Mouse (Mus musculus): Measurements from ENCODE around the gene Nabp1.
A peak's percentile ranks its signal among the peaks of the same experiment; 100 is the strongest.

Nabp1 gene

GRCm38 (mm10) chr1:51478262-51479026, at the start of gene Nabp1:
Gene Nabp1, minus strand, starts transcription at chr1:51478425.
- peak; percentile 99 for DNase-seq

GRCm38 (mm10) chr1:51525563-51526265, 47.5 kb upstream of the Nabp1 start:
- DNase-seq, result no peak

GRCm38 (mm10) chr1:51521651-51522050, 43.4 kb upstream of the Nabp1 start:
- no peak for DNase-seq

- DNase-seq, result no peak
Observed at GRCm38 (mm10) chr1:51520246-51520780, 42.1 kb upstream of the Nabp1 start.

GRCm38 (mm10) chr1:51519112-51519511, 40.9 kb upstream of the Nabp1 start:
- DNase-seq, result no peak

- DNase-seq, result no peak
Observed at GRCm38 (mm10) chr1:51515625-51516024, 37.4 kb upstream of the Nabp1 start.

- no peak for DNase-seq
Observed at GRCm38 (mm10) chr1:51515041-51515440, 36.8 kb upstream of the Nabp1 start.

- DNase-seq, result no peak
Observed at GRCm38 (mm10) chr1:51514379-51514778, 36.2 kb upstream of the Nabp1 start.

- no peak for DNase-seq
Observed at GRCm38 (mm10) chr1:51513059-51513713, 35.0 kb upstream of the Nabp1 start.

GRCm38 (mm10) chr1:51512326-51512725, 34.1 kb upstream of the Nabp1 start:
- DNase-seq, result no peak

- DNase-seq, result no peak
Observed at GRCm38 (mm10) chr1:51509776-51510175, 31.6 kb upstream of the Nabp1 start.

- DNase-seq, result peak; percentile 48
Observed at GRCm38 (mm10) chr1:51509083-51509482, 30.9 kb upstream of the Nabp1 start.

- DNase-seq, result no peak
Observed at GRCm38 (mm10) chr1:51508543-51508942, 30.3 kb upstream of the Nabp1 start.

GRCm38 (mm10) chr1:51507436-51507835, 29.2 kb upstream of the Nabp1 start:
- DNase-seq, result no peak

- no peak for DNase-seq
Observed at GRCm38 (mm10) chr1:51506236-51506635, 28.0 kb upstream of the Nabp1 start.

GRCm38 (mm10) chr1:51505632-51506031, 27.4 kb upstream of the Nabp1 start:
- DNase-seq, result no peak

GRCm38 (mm10) chr1:51503055-51503454, 24.8 kb upstream of the Nabp1 start:
- no peak for DNase-seq

- DNase-seq, result no peak
Observed at GRCm38 (mm10) chr1:51502353-51502752, 24.1 kb upstream of the Nabp1 start.

GRCm38 (mm10) chr1:51501251-51501650, 23.0 kb upstream of the Nabp1 start:
- DNase-seq, result no peak

- no peak for DNase-seq
Observed at GRCm38 (mm10) chr1:51498601-51499098, 20.4 kb upstream of the Nabp1 start.

GRCm38 (mm10) chr1:51496163-51496562, 17.9 kb upstream of the Nabp1 start:
- DNase-seq, result no peak

GRCm38 (mm10) chr1:51493592-51494307, 15.5 kb upstream of the Nabp1 start:
- DNase-seq, result no peak

GRCm38 (mm10) chr1:51486291-51486690, 8.1 kb upstream of the Nabp1 start:
- DNase-seq, result no peak

All from liver (tissue).